Mouse (Mus musculus) megakaryocyte, embryonic 14.5 days (primary cell): ENCODE results near the gene Olfr1474.
"Not testable (repeated sequence)": the region's sequence is repeated elsewhere in the genome, so short reads cannot be mapped to it uniquely, and the experiment has no call there.

ENCODE experiments used
- FLI1 ChIP-seq: IDR thresholded peaks from 2 replicates; pipeline ENCODE4 v1.6.1; 2012; ENCODE audit warnings: low read length, inconsistent platforms, mixed read lengths
- GATA1 ChIP-seq: IDR thresholded peaks from 3 replicates; pipeline ENCODE4 v1.6.1; 2012; ENCODE audit warnings: mixed read lengths, low read length, inconsistent platforms, borderline replicate concordance

DNA sequence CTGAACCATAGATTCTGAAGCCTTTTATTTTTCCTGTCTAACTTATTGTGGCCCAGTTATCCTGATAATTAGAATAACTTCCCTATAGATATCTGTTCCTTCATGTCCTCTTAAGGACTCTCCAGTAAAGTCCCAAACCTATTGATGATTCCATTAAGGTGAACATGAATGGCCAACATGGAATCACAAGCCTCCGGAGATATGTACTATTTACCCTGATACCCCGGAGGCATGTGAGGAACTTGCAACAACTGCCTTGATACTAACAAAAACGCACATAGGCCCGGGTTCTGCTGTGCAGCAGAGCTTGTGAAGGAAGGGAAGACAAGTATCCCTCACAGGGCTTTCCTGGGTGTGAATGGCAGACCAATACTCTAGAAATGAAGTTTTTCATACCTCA, at the start of gene Olfr1474:
- not testable (repeated sequence) for TF ChIP-seq GATA1, FLI1
